Mouse (Mus musculus) kidney, embryonic 15.5 days (tissue): Measurements from ENCODE around the gene Ugt1a6a. TPM values are rescaled to one million over a fixed set of nuclear protein-coding genes. Genes with fewer than 3 reads are reported as not detected.

Source experiments
- ATAC-seq: fragments of 200-750 bp; cut with Nextera tagmentation; replicated peaks from 2 replicates; pipeline ENCODE4 v1.8.0; 2017; ENCODE audit warnings: moderate TSS enrichment; ENCODE audit not compliant: low FRiP score
- H3K27ac ChIP-seq: fragments of 300-500 bp; sonication (generic); 2 replicates; pipeline ENCODE4 v1.5.1; 2015; ENCODE audit warnings: mild to moderate bottlenecking, inconsistent platforms
- H3K27me3 ChIP-seq: fragments of 300-500 bp; sonication (generic); 2 replicates; pipeline ENCODE4 v1.6.1; 2015; ENCODE audit warnings: inconsistent platforms
- H3K36me3 ChIP-seq: fragments of 300-500 bp; sonication (generic); 2 replicates; pipeline ENCODE4 v1.6.1; 2015; ENCODE audit warnings: inconsistent platforms
- H3K4me1 ChIP-seq: fragments of 300-500 bp; sonication (generic); 2 replicates; pipeline ENCODE4 v1.6.1; 2015; ENCODE audit warnings: inconsistent platforms
- H3K4me2 ChIP-seq: fragments of 300-500 bp; sonication (generic); 2 replicates; pipeline ENCODE4 v1.6.1; 2015; ENCODE audit warnings: moderate library complexity, mild to moderate bottlenecking, inconsistent platforms
- H3K4me3 ChIP-seq: fragments of 300-500 bp; sonication (generic); replicated peaks from 2 replicates; pipeline ENCODE4 v1.5.1; 2015; ENCODE audit warnings: mild to moderate bottlenecking, inconsistent platforms
- H3K9ac ChIP-seq: fragments of 300-500 bp; sonication (generic); 2 replicates; pipeline ENCODE4 v1.6.1; 2015; ENCODE audit warnings: mild to moderate bottlenecking, inconsistent platforms
- H3K9me3 ChIP-seq: fragments of 300-500 bp; sonication (generic); replicated peaks from 2 replicates; pipeline ENCODE4 v1.6.1; 2016; ENCODE audit warnings: inconsistent platforms
- WGBS: fragments of 180-500 bp; shearing (Covaris S2); methylation state at CpG from one replicate; pipeline ENCODE4 v1.1.7; 2015; ENCODE audit warnings: mixed read lengths; 5-methylcytosine and 5-hydroxymethylcytosine counted together
- polyA plus RNA-seq: library from polyadenylated mRNA; unstranded; fragments of >200 nt; fragmentation: Nextera tagmentation; extraction: Ambion mirVana; gene quantifications from 2 replicates; pipeline ENCODE4 v1.2.1, GENCODE M21; 2015

The Ugt1a6a gene
- polyA plus RNA-seq, 1 experiment from 2014 or later = 3.1 TPM

- H3K9me3 ChIP-seq = peaks cover 18% of the 10 kb centered on the region; the same call in 1 of the 2 replicates
- no peak overlapping the region for H3K4me3 ChIP-seq
- H3K4me2 ChIP-seq = no peak overlapping the region
- WGBS = 56% methylated on average over 8 of the region's 8 CpGs
- peak overlapping the region; percentile 2 for H3K27ac ChIP-seq
- H3K4me1 ChIP-seq = peaks cover 20% of the 10 kb centered on the region
- peak; percentile 24 for ATAC-seq
- no peaks in the 10 kb centered on the region for H3K27me3 ChIP-seq
- peaks cover 45% of the 10 kb centered on the region for H3K36me3 ChIP-seq
- H3K9ac ChIP-seq = no peak overlapping the region
Observed at GRCm38 (mm10) chr1:88258881-88259642, 124.5 kb downstream of the Ugt1a6a start.

GRCm38 (mm10) chr1:88259643-88260024 is 125.0 kb downstream of the Ugt1a6a start:
- Histone ChIP-seq H3K9me3 (peaks cover 18% of the 10 kb centered on the region; the same call in 1 of the 2 replicates), H3K9ac (no peak overlapping the region), H3K27ac (peak overlapping the region; percentile 2; the same call in 1 of the 2 replicates), H3K27me3 (no peaks in the 10 kb centered on the region), H3K4me2 (no peak overlapping the region), H3K4me3 (no peak overlapping the region), H3K36me3 (peaks cover 50% of the 10 kb centered on the region), H3K4me1 (peaks cover 20% of the 10 kb centered on the region)
- 75% methylated on average over 4 of the region's 4 CpGs for WGBS
- ATAC-seq = peak; percentile 7

GRCm38 (mm10) chr1:88260114-88260513 is 125.5 kb downstream of the Ugt1a6a start:
- Histone ChIP-seq H3K4me1 (peaks cover 20% of the 10 kb centered on the region), H3K27me3 (no peaks in the 10 kb centered on the region), H3K4me2 (no peak overlapping the region), H3K36me3 (peaks cover 55% of the 10 kb centered on the region), H3K27ac (no peak overlapping the region), H3K9me3 (peaks cover 15% of the 10 kb centered on the region; the same call in 1 of the 2 replicates), H3K4me3 (no peak overlapping the region), H3K9ac (no peak overlapping the region)
- WGBS = 73% methylated on average over 6 of the region's 6 CpGs
- ATAC-seq = peak; percentile 19; the same call in 1 of the 2 replicates

- ATAC-seq = no peak
- H3K4me2 ChIP-seq = no peak overlapping the region
- peaks cover 62% of the 10 kb centered on the region for H3K36me3 ChIP-seq
- no peak overlapping the region for H3K4me3 ChIP-seq
- no peaks in the 10 kb centered on the region for H3K27me3 ChIP-seq
- peaks cover 20% of the 10 kb centered on the region for H3K4me1 ChIP-seq
- H3K9ac ChIP-seq = no peak overlapping the region
- 82% methylated on average over 10 of the region's 10 CpGs for WGBS
- 0 out of 2 replicates have a peak, but pooled peaks cover 12% of the 10 kb centered on the region for H3K9me3 ChIP-seq
- H3K27ac ChIP-seq = no peak overlapping the region
Observed at GRCm38 (mm10) chr1:88260604-88261377, 126.2 kb downstream of the Ugt1a6a start.

- Histone ChIP-seq H3K4me1 (peaks cover 20% of the 10 kb centered on the region), H3K4me3 (no peak overlapping the region), H3K27me3 (no peaks in the 10 kb centered on the region), H3K36me3 (peaks cover 71% of the 10 kb centered on the region), H3K27ac (no peak overlapping the region), H3K4me2 (no peak overlapping the region), H3K9ac (no peak overlapping the region), H3K9me3 (0 out of 2 replicates have a peak, but pooled peaks cover 5% of the 10 kb centered on the region)
- WGBS = 84% methylated on average over 7 of the region's 7 CpGs
- ATAC-seq = no peak
Observed at GRCm38 (mm10) chr1:88261706-88262105, 127.1 kb downstream of the Ugt1a6a start.

GRCm38 (mm10) chr1:88262255-88262654 is 127.6 kb downstream of the Ugt1a6a start:
- H3K27ac ChIP-seq = no peak overlapping the region
- no peak overlapping the region for H3K4me2 ChIP-seq
- H3K9ac ChIP-seq = no peak overlapping the region
- 0 out of 2 replicates have a peak, but pooled peaks cover 2% of the 10 kb centered on the region for H3K9me3 ChIP-seq
- no peak overlapping the region for H3K4me3 ChIP-seq
- no peak for ATAC-seq
- H3K4me1 ChIP-seq = peaks cover 20% of the 10 kb centered on the region
- peaks cover 77% of the 10 kb centered on the region for H3K36me3 ChIP-seq
- no peaks in the 10 kb centered on the region for H3K27me3 ChIP-seq
- 62% methylated on average over 4 of the region's 4 CpGs for WGBS

GRCm38 (mm10) chr1:88262961-88263360 is 128.4 kb downstream of the Ugt1a6a start:
- WGBS = 75% methylated on average over 6 of the region's 6 CpGs
- no peaks in the 10 kb centered on the region for H3K9me3 ChIP-seq
- no peak overlapping the region for H3K4me2 ChIP-seq
- no peak overlapping the region for H3K4me3 ChIP-seq
- no peak overlapping the region for H3K9ac ChIP-seq
- no peak overlapping the region for H3K27ac ChIP-seq
- peaks cover 20% of the 10 kb centered on the region for H3K4me1 ChIP-seq
- H3K27me3 ChIP-seq = no peaks in the 10 kb centered on the region
- no peak for ATAC-seq
- peaks cover 84% of the 10 kb centered on the region for H3K36me3 ChIP-seq

- ATAC-seq = no peak
- Histone ChIP-seq H3K9ac (no peak overlapping the region), H3K27me3 (no peaks in the 10 kb centered on the region)
Observed at GRCm38 (mm10) chr1:88263778-88264177, 129.2 kb downstream of the Ugt1a6a start.

GRCm38 (mm10) chr1:88264237-88264868 is 129.7 kb downstream of the Ugt1a6a start:
- Histone ChIP-seq H3K9me3 (no peaks in the 10 kb centered on the region), H3K27me3 (no peaks in the 10 kb centered on the region), H3K4me1 (peaks cover 16% of the 10 kb centered on the region), H3K4me2 (no peak overlapping the region), H3K9ac (no peak overlapping the region), H3K27ac (no peak overlapping the region), H3K4me3 (no peak overlapping the region), H3K36me3 (peaks cover 98% of the 10 kb centered on the region)
- ATAC-seq = no peak
- WGBS = 85% methylated on average over 7 of the region's 7 CpGs

More at GRCm38 (mm10) chr1:88263778-88264177, 129.2 kb downstream of the Ugt1a6a start:
- Histone ChIP-seq H3K27ac (no peak overlapping the region), H3K36me3 (peaks cover 92% of the 10 kb centered on the region), H3K4me3 (no peak overlapping the region), H3K4me1 (peaks cover 20% of the 10 kb centered on the region), H3K4me2 (no peak overlapping the region), H3K9me3 (no peaks in the 10 kb centered on the region)
- WGBS = 91% methylated on average over 5 of the region's 5 CpGs

- ATAC-seq = no peak
- H3K4me3 ChIP-seq = no peak overlapping the region
- H3K9ac ChIP-seq = no peak overlapping the region
- 75% methylated on average over 4 of the region's 4 CpGs for WGBS
- no peaks in the 10 kb centered on the region for H3K9me3 ChIP-seq
- H3K4me1 ChIP-seq = peaks cover 11% of the 10 kb centered on the region
- no peak overlapping the region for H3K4me2 ChIP-seq
- H3K36me3 ChIP-seq = peaks cover 100% of the 10 kb centered on the region
- no peaks in the 10 kb centered on the region for H3K27me3 ChIP-seq
- H3K27ac ChIP-seq = no peak overlapping the region
Observed at GRCm38 (mm10) chr1:88264869-88265240, 130.2 kb downstream of the Ugt1a6a start.

GRCm38 (mm10) chr1:88266123-88266522 is 131.5 kb downstream of the Ugt1a6a start:
- peaks cover 91% of the 10 kb centered on the region for H3K36me3 ChIP-seq
- ATAC-seq = no peak
- no peak overlapping the region for H3K4me3 ChIP-seq

More at GRCm38 (mm10) chr1:88266123-88266522, 131.5 kb downstream of the Ugt1a6a start:
- Histone ChIP-seq H3K9ac (no peak overlapping the region), H3K4me2 (no peak overlapping the region), H3K9me3 (no peaks in the 10 kb centered on the region), H3K4me1 (0 out of 2 replicates have a peak, but pooled peaks cover 7% of the 10 kb centered on the region), H3K27ac (no peak overlapping the region), H3K27me3 (no peaks in the 10 kb centered on the region)
- 87% methylated on average over 13 of the region's 13 CpGs for WGBS
